Mouse (Mus musculus) liver, embryonic 14.5 days (tissue): ENCODE results near the gene Gsta3.

Experiments used
- CTCF ChIP-seq: IDR thresholded peaks from 2 replicates; pipeline ENCODE4 v1.5.1; 2016; ENCODE audit warnings: antibody characterized with exemption, low read depth, control low read depth
- EP300 ChIP-seq: IDR thresholded peaks from 2 replicates; pipeline ENCODE4 v1.6.1; 2016; ENCODE audit warnings: antibody characterized with exemption, low read depth

- TF ChIP-seq CTCF (peak; percentile 95), EP300 (no peak)
These were observed 21.9 kb upstream of the Gsta3 start, which contains the start of gene Tmem14a for GRCm38 (mm10) chr1:21218489-21218919.
